Mouse (Mus musculus) ES-E14 (cell line): Measurements from ENCODE around the gene Il10rb. TPM values are rescaled to one million over a fixed set of nuclear protein-coding genes. Genes with fewer than 3 reads are reported as not detected.

Experiments used
- DNase-seq: peaks from one replicate; pipeline ENCODE4 v3.0.0-alpha.2; 2013; ENCODE audit warnings: low read depth, low spot score
- H3K27ac ChIP-seq: 2 replicates; pipeline ENCODE4 v1.5.1; 2012; ENCODE audit warnings: low read depth, mild to moderate bottlenecking, low read length, moderate library complexity, mixed read lengths; ENCODE audit not compliant: poor library complexity, insufficient read depth, severe bottlenecking
- H3K36me3 ChIP-seq: 2 replicates; pipeline ENCODE4 v1.6.1; 2012; ENCODE audit warnings: mild to moderate bottlenecking, low read length, moderate library complexity, mixed read lengths; ENCODE audit not compliant: control insufficient read depth, poor library complexity, insufficient read depth, severe bottlenecking
- H3K4me1 ChIP-seq, 2 experiments: fragments of 150-350 bp in 1 of 2; sonication (generic) in 1 of 2; 2 replicates each; pipeline ENCODE4 v1.6.1; 2012; ENCODE audit warnings: low read length in 2 of 2, mild to moderate bottlenecking in 1 of 2, mixed read lengths in 1 of 2; ENCODE audit not compliant: control insufficient read depth in 2 of 2, insufficient read depth in 2 of 2, poor library complexity in 1 of 2
- H3K4me3 ChIP-seq, 2 experiments: fragments of 150-350 bp in 1 of 2; sonication (generic) in 1 of 2; 2 replicates each; pipeline ENCODE4 v1.5.1; 2012; ENCODE audit warnings: low read length in 2 of 2, low read depth in 1 of 2, mild to moderate bottlenecking in 1 of 2, mixed read lengths in 1 of 2; ENCODE audit not compliant: insufficient read depth in 1 of 2, poor library complexity in 1 of 2, severe bottlenecking in 1 of 2
- H3K9ac ChIP-seq: 2 replicates; pipeline ENCODE4 v1.6.1; 2012; ENCODE audit warnings: low read depth, mild to moderate bottlenecking, low read length, mixed read lengths; ENCODE audit not compliant: poor library complexity, insufficient read depth, severe bottlenecking
- H3K9me3 ChIP-seq: fragments of 150-350 bp; sonication (generic); 2 replicates; pipeline ENCODE4 v1.6.1; 2012; ENCODE audit warnings: low read depth, mild to moderate bottlenecking, low read length; ENCODE audit not compliant: control insufficient read depth, insufficient read depth
- CHD2 ChIP-seq: IDR thresholded peaks from 2 replicates; pipeline ENCODE4 v1.6.1; 2014; ENCODE audit warnings: mild to moderate bottlenecking, low read depth, low read length, inconsistent platforms
- HCFC1 ChIP-seq: IDR thresholded peaks from 2 replicates; pipeline ENCODE4 v1.6.1; 2012; ENCODE audit warnings: low read length, inconsistent platforms, borderline replicate concordance; ENCODE audit not compliant: insufficient read depth
- MAFK ChIP-seq: IDR thresholded peaks from 2 replicates; pipeline ENCODE4 v1.6.1; 2014; ENCODE audit warnings: mild to moderate bottlenecking, low read depth, low read length, inconsistent platforms; ENCODE audit not compliant: insufficient read depth
- ZC3H11A ChIP-seq: IDR thresholded peaks from 2 replicates; pipeline ENCODE4 v1.6.1; 2012; ENCODE audit warnings: low read depth, mild to moderate bottlenecking, inconsistent platforms, low read length, borderline replicate concordance
- ZNF384 ChIP-seq: IDR thresholded peaks from 2 replicates; pipeline ENCODE4 v1.6.1; 2012; ENCODE audit warnings: low read depth, low read length, inconsistent platforms
- in situ Hi-C, 2 experiments: fragments of 600-800 bp; cut with MboI; formaldehyde crosslinking; loops; one replicate each; pipeline ENCODE4 v1.15.1; 2025; ENCODE audit warnings: low sequenced_read_pairs in 2 of 2, inconsistent platforms in 1 of 2; ENCODE audit not compliant: unreplicated experiment in 2 of 2
- total RNA-seq: library from RNA; depleted of rRNA; stranded (reverse); fragments of 300-350 nt; gene quantifications from 2 replicates; pipeline ENCODE4 v1.2.3, GENCODE M21; 2012

The Il10rb gene
- total RNA-seq, 1 experiment, result 3.4 TPM

- H3K4me1 ChIP-seq, result peaks cover 8 to 13% of the 10 kb centered on the region in 2 experiments
- no peaks in the 10 kb centered on the region for H3K36me3 ChIP-seq
- no peak overlapping the region for H3K4me3 ChIP-seq
- H3K9me3 ChIP-seq, result no peaks in the 10 kb centered on the region
- no peak overlapping the region for H3K27ac ChIP-seq
- DNase-seq, result no peak
- in situ Hi-C loops, result no loop called here
- TF ChIP-seq MAFK (no peak), CHD2 (no peak), ZC3H11A (no peak), HCFC1 (no peak), ZNF384 (no peak)
- no peak overlapping the region for H3K9ac ChIP-seq
Measured at GRCm38 (mm10) chr16:91379412-91379811, 26.6 kb upstream of the Il10rb start.

- TF ChIP-seq HCFC1 (no peak), MAFK (no peak), CHD2 (no peak)
- no peak overlapping the region for H3K4me3 ChIP-seq
- DNase-seq, result no peak
- in situ Hi-C loops, result no loop called here
- H3K36me3 ChIP-seq, result no peaks in the 10 kb centered on the region
- no peaks in the 10 kb centered on the region for H3K9me3 ChIP-seq
- H3K9ac ChIP-seq, result no peak overlapping the region
- H3K27ac ChIP-seq, result no peak overlapping the region
- H3K4me1 ChIP-seq, result peaks cover 8 to 13% of the 10 kb centered on the region in 2 experiments
Measured at GRCm38 (mm10) chr16:91380151-91380550, 25.8 kb upstream of the Il10rb start.

GRCm38 (mm10) chr16:91381606-91382005 is 24.4 kb upstream of the Il10rb start:
- no peak overlapping the region for H3K9ac ChIP-seq
- TF ChIP-seq MAFK, result no peak
- no peaks in the 10 kb centered on the region for H3K36me3 ChIP-seq
- H3K4me1 ChIP-seq, result peaks cover 8 to 13% of the 10 kb centered on the region in 2 experiments
- in situ Hi-C loops, result no loop called here
- no peaks in the 10 kb centered on the region for H3K9me3 ChIP-seq
- no peak overlapping the region for H3K4me3 ChIP-seq
- DNase-seq, result no peak
- no peak overlapping the region for H3K27ac ChIP-seq

- peaks cover 8 to 13% of the 10 kb centered on the region in 2 experiments for H3K4me1 ChIP-seq
- no peaks in the 10 kb centered on the region for H3K36me3 ChIP-seq
- TF ChIP-seq HCFC1, result no peak
- TF ChIP-seq ZNF384, result no peak
- no peak for TF ChIP-seq CHD2
- TF ChIP-seq ZC3H11A, result no peak
- TF ChIP-seq MAFK, result no peak
- H3K4me3 ChIP-seq, result no peak overlapping the region
- no peak for DNase-seq
- H3K9ac ChIP-seq, result no peak overlapping the region
- in situ Hi-C loops, result no loop called here
- no peaks in the 10 kb centered on the region for H3K9me3 ChIP-seq
- H3K27ac ChIP-seq, result no peak overlapping the region
Measured at GRCm38 (mm10) chr16:91382261-91382790, 23.6 kb upstream of the Il10rb start.

- no peak for DNase-seq
- in situ Hi-C loops, result no loop called here
- TF ChIP-seq MAFK, result no peak
Measured at GRCm38 (mm10) chr16:91384221-91384620, 21.7 kb upstream of the Il10rb start.

More at GRCm38 (mm10) chr16:91384221-91384620, 21.7 kb upstream of the Il10rb start:
- H3K4me1 ChIP-seq, result peaks cover 3 to 6% of the 10 kb centered on the region in 2 experiments; a peak in 3 of 4 replicates
- no peak overlapping the region for H3K4me3 ChIP-seq
- H3K9ac ChIP-seq, result no peak overlapping the region
- H3K36me3 ChIP-seq, result no peaks in the 10 kb centered on the region
- no peak overlapping the region for H3K27ac ChIP-seq
- no peaks in the 10 kb centered on the region for H3K9me3 ChIP-seq
